Mouse (Mus musculus) spleen, adult 2 months (tissue): ENCODE data around the gene Prpf40b.

Source experiments
- CTCF ChIP-seq: fragments of 200-500 bp; IDR thresholded peaks from 2 replicates; pipeline ENCODE4 v1.5.1; 2011; ENCODE audit warnings: mild to moderate bottlenecking, inconsistent platforms; ENCODE audit not compliant: insufficient read depth, insufficient read length, insufficient replicate concordance; ENCODE audit errors: extremely low read depth
- POLR2A ChIP-seq: fragments of 200-500 bp; IDR thresholded peaks from 2 replicates; pipeline ENCODE4 v1.6.1; 2011; ENCODE audit warnings: low read depth, low read length, inconsistent platforms

GRCm38 (mm10) chr15:99324151-99324550, 29.3 kb downstream of the Prpf40b start:
- TF ChIP-seq CTCF, result no peak
- TF ChIP-seq POLR2A, result no peak
